Comparison of ENCODE assay signal across 8 mouse cellular contexts in genomic region chrX:60892098-60892800, GRCm38 (mm10). TPM values are rescaled to one million over a fixed set of nuclear protein-coding genes. Genes with fewer than 3 reads are reported as not detected.
DNase-seq lines count a peak whose midpoint lies in the region; ATAC-seq lines count a peak whose summit lies in the region.

No protein-coding gene starts in this region.

- peaks cover 95% of the 10 kb centered on the region for H3K27me3 ChIP-seq in kidney, embryonic 15.5 days
- peaks cover 16% of the 10 kb centered on the region; the same call in 1 of the 2 replicates for H3K27me3 ChIP-seq in hindbrain, embryonic 15.5 days
- H3K27me3 ChIP-seq in midbrain, embryonic 10.5 days (ENCODE audit: low read depth, poor library complexity, severe bottlenecking) = peaks cover 19% of the 10 kb centered on the region

- no peaks in the 10 kb centered on the region for H3K9me3 ChIP-seq in kidney, embryonic 15.5 days (replicated peaks)
- no peaks in the 10 kb centered on the region for H3K9me3 ChIP-seq in hindbrain, embryonic 15.5 days
- H3K9me3 ChIP-seq in midbrain, embryonic 10.5 days (replicated peaks) = peaks cover 13% of the 10 kb centered on the region; the same call in 1 of the 2 replicates

- no peak overlapping the region for H3K27ac ChIP-seq in kidney, embryonic 15.5 days
- peak overlapping the region; percentile 13; the same call in 1 of the 2 replicates for H3K27ac ChIP-seq in hindbrain, embryonic 15.5 days (replicated peaks)
- peak overlapping the region; percentile 94 for H3K27ac ChIP-seq in midbrain, embryonic 10.5 days (replicated peaks)

- H3K9ac ChIP-seq in kidney, embryonic 15.5 days = 0 out of 2 replicates have a peak overlapping the region, but pooled peaks have one; percentile 17
- H3K9ac ChIP-seq in hindbrain, embryonic 15.5 days = peak overlapping the region; percentile 53

- peak overlapping the region; percentile 72 for H3K4me2 ChIP-seq in kidney, embryonic 15.5 days
- peak overlapping the region; percentile 73 for H3K4me2 ChIP-seq in hindbrain, embryonic 15.5 days

- peak; percentile 49 for ATAC-seq in kidney, embryonic 15.5 days (replicated peaks; ENCODE audit: low FRiP score)
- ATAC-seq in hindbrain, embryonic 15.5 days (ENCODE audit: low FRiP score, low read depth) = peak; percentile 79

- H3K36me3 ChIP-seq in kidney, embryonic 15.5 days = no peaks in the 10 kb centered on the region
- no peaks in the 10 kb centered on the region for H3K36me3 ChIP-seq in hindbrain, embryonic 15.5 days
- no peaks in the 10 kb centered on the region for H3K36me3 ChIP-seq in midbrain, embryonic 10.5 days

- H3K4me3 ChIP-seq in kidney, embryonic 15.5 days (replicated peaks) = peak overlapping the region; percentile 46
- H3K4me3 ChIP-seq in hindbrain, embryonic 15.5 days = peak overlapping the region; percentile 52
- H3K4me3 ChIP-seq in midbrain, embryonic 10.5 days = peak overlapping the region; percentile 72

- no peak for DNase-seq in kidney, adult 11 months
- peak; percentile 12 to 16 for DNase-seq in adrenal gland, postnatal 36 days
- peak; percentile 34 for DNase-seq in embryo, embryonic 10 days (ENCODE audit: low spot score)
- DNase-seq in midbrain, embryonic 10.5 days (ENCODE audit: low spot score) = peak; percentile 57
- no peak for DNase-seq in gastrocnemius, postnatal 4 days (ENCODE audit: low spot score in 2 of 2)
- no peak for DNase-seq in urinary bladder, adult 2 months (ENCODE audit: low spot score)

- WGBS in kidney, embryonic 15.5 days = 18% methylated on average over 42 of the region's 102 CpGs
- WGBS in hindbrain, embryonic 15.5 days = 30% methylated on average over 73 of the region's 102 CpGs
- WGBS in midbrain, embryonic 10.5 days = 43% methylated on average over 90 of the region's 102 CpGs

- H3K4me1 ChIP-seq in kidney, embryonic 15.5 days = peaks cover 25% of the 10 kb centered on the region
- H3K4me1 ChIP-seq in hindbrain, embryonic 15.5 days (replicated peaks) = peaks cover 17% of the 10 kb centered on the region
- peaks cover 47% of the 10 kb centered on the region for H3K4me1 ChIP-seq in midbrain, embryonic 10.5 days

RNA-seq across cellular contexts. Expression of gene Sox3, which starts 1.0 kb away (rescaled TPM):
- not detected in 2 replicates for polyA plus RNA-seq in kidney, embryonic 15.5 days (2015; fragmentation: Nextera tagmentation; extraction: Ambion mirVana)
- not detected for total RNA-seq in adrenal gland, postnatal 36 days (2021)
- polyA plus RNA-seq in hindbrain, embryonic 15.5 days (2015; fragmentation: Nextera tagmentation; extraction: Ambion mirVana) = 1.9 and 2.5 TPM in 2 replicates
- 5.0 and 5.5 TPM in 2 replicates for polyA plus RNA-seq in midbrain, embryonic 10.5 days (2016; fragmentation: Nextera tagmentation; extraction: Ambion mirVana)
- under 1 TPM in 1 of 2 experiments, not detected in 1; 0.13 TPM for total RNA-seq in gastrocnemius, postnatal 4 days (2021)
- not detected in 2 replicates for polyA plus RNA-seq in urinary bladder, adult 2 months (2012; rRNA removed)

Comparison
In these comparisons a context has a peak if more than half of its experiments do, and no peak if none do; other contexts are left out.
1. DNase-seq: peak in adrenal gland, postnatal 36 days (2 of 2), embryo, embryonic 10 days (single experiment) and midbrain, embryonic 10.5 days (single experiment); none in kidney, adult 11 months (single experiment), gastrocnemius, postnatal 4 days (0 of 2) and urinary bladder, adult 2 months (single experiment).
2. Peak in every context shown above with its lines, with median percentiles within 50 percentile points of each other: H3K4me3 ChIP-seq.